Mouse (Mus musculus) activated CD4-positive, CD25-positive, alpha-beta regulatory T cell, adult 4 months (primary cell): Measurements from ENCODE around the gene Pax3. TPM values are rescaled to one million over a fixed set of nuclear protein-coding genes. Genes with fewer than 3 reads are reported as not detected.

ENCODE experiments used
- ATAC-seq: one replicate; pipeline ENCODE4 v1.8.0; 2017
- polyA plus RNA-seq, 2 experiments: library from polyadenylated mRNA; unstranded; fragments of 100-300 nt; shearing (Covaris generic); gene quantifications; one replicate each; pipeline ENCODE4 v1.2.1; 2017

Gene Pax3
- polyA plus RNA-seq: under 1 TPM in 1 of 2 experiments, not detected in 1; 0.17 TPM

- no peak for ATAC-seq
Measured at GRCm38 (mm10) chr1:78196751-78197311, at the start of gene Pax3. Pax3 (minus strand) TSS chr1:78197134.

- no peak for ATAC-seq
Measured at GRCm38 (mm10) chr1:78234306-78234705, 37.4 kb upstream of the Pax3 start.

- ATAC-seq: no peak
Measured at GRCm38 (mm10) chr1:78231901-78232546, 35.1 kb upstream of the Pax3 start.

- ATAC-seq: no peak
Measured at GRCm38 (mm10) chr1:78229801-78230200, 32.9 kb upstream of the Pax3 start.

GRCm38 (mm10) chr1:78228771-78229170 is 31.8 kb upstream of the Pax3 start:
- ATAC-seq: no peak

- ATAC-seq: no peak
Measured at GRCm38 (mm10) chr1:78218057-78218780, 21.3 kb upstream of the Pax3 start.

GRCm38 (mm10) chr1:78217151-78218034 is 20.5 kb upstream of the Pax3 start:
- ATAC-seq: no peak

- ATAC-seq: no peak
Measured at GRCm38 (mm10) chr1:78216509-78217141, 19.7 kb upstream of the Pax3 start.

- ATAC-seq: no peak
Measured at GRCm38 (mm10) chr1:78215749-78216508, 19.0 kb upstream of the Pax3 start.

- ATAC-seq: no peak
Measured at GRCm38 (mm10) chr1:78211041-78211440, 14.1 kb upstream of the Pax3 start.

- no peak for ATAC-seq
Measured at GRCm38 (mm10) chr1:78210568-78210967, 13.6 kb upstream of the Pax3 start.

- ATAC-seq: no peak
Measured at GRCm38 (mm10) chr1:78208281-78208814, 11.4 kb upstream of the Pax3 start.

GRCm38 (mm10) chr1:78204341-78204740 is 7.4 kb upstream of the Pax3 start:
- no peak for ATAC-seq

GRCm38 (mm10) chr1:78203622-78204211 is 6.8 kb upstream of the Pax3 start:
- ATAC-seq: no peak

- ATAC-seq: no peak
Measured at GRCm38 (mm10) chr1:78203086-78203614, 6.2 kb upstream of the Pax3 start.

GRCm38 (mm10) chr1:78202466-78203085 is 5.6 kb upstream of the Pax3 start:
- ATAC-seq: no peak

- no peak for ATAC-seq
Measured at GRCm38 (mm10) chr1:78201251-78202010, 4.5 kb upstream of the Pax3 start.

- no peak for ATAC-seq
Measured at GRCm38 (mm10) chr1:78200191-78200590, 3.3 kb upstream of the Pax3 start.

GRCm38 (mm10) chr1:78199221-78199620 is 2.3 kb upstream of the Pax3 start:
- no peak for ATAC-seq
